Mouse (Mus musculus): ENCODE results near the gene Krtap4-9. TPM values are rescaled to one million over a fixed set of nuclear protein-coding genes. Genes with fewer than 3 reads are reported as not detected.

Gene Krtap4-9
- polyA plus RNA-seq, 1 experiment from 2014 or later: not detected

Other genes with a start within 250 kb of the Krtap4-9 start
- gene Krt40, start 242.0 kb upstream of the Krtap4-9 start, polyA plus RNA-seq (2016; fragmentation: Nextera tagmentation; extraction: Ambion mirVana): not detected in 2 replicates
- gene Krtap3-3, start 234.3 kb upstream of the Krtap4-9 start, polyA plus RNA-seq (2016; fragmentation: Nextera tagmentation; extraction: Ambion mirVana): not detected in 2 replicates
- gene Krtap3-2, start 228.3 kb upstream of the Krtap4-9 start, polyA plus RNA-seq (2016; fragmentation: Nextera tagmentation; extraction: Ambion mirVana): not detected in 2 replicates
- gene Gm11939, start 225.7 kb upstream of the Krtap4-9 start, polyA plus RNA-seq (2016; fragmentation: Nextera tagmentation; extraction: Ambion mirVana): not detected in 2 replicates
- not detected in 2 replicates for gene Krtap3-1, start 218.6 kb upstream of the Krtap4-9 start, polyA plus RNA-seq (2016; fragmentation: Nextera tagmentation; extraction: Ambion mirVana)
- gene Krtap1-5, start 204.2 kb upstream of the Krtap4-9 start, polyA plus RNA-seq (2016; fragmentation: Nextera tagmentation; extraction: Ambion mirVana): not detected in 2 replicates
- gene Krtap1-4, start 201.5 kb upstream of the Krtap4-9 start, polyA plus RNA-seq (2016; fragmentation: Nextera tagmentation; extraction: Ambion mirVana): not detected in 2 replicates
- not detected in 2 replicates for gene Krtap1-3, start 193.9 kb upstream of the Krtap4-9 start, polyA plus RNA-seq (2016; fragmentation: Nextera tagmentation; extraction: Ambion mirVana)
- not detected in 2 replicates for gene Krtap9-3, start 187.1 kb upstream of the Krtap4-9 start, polyA plus RNA-seq (2016; fragmentation: Nextera tagmentation; extraction: Ambion mirVana)
- gene Gm11938, start 181.9 kb upstream of the Krtap4-9 start, polyA plus RNA-seq (2016; fragmentation: Nextera tagmentation; extraction: Ambion mirVana): not detected in 2 replicates
- not detected in 2 replicates for gene Gm11937, start 175.0 kb upstream of the Krtap4-9 start, polyA plus RNA-seq (2016; fragmentation: Nextera tagmentation; extraction: Ambion mirVana)
- gene Krtap2-4, start 170.4 kb upstream of the Krtap4-9 start, polyA plus RNA-seq (2016; fragmentation: Nextera tagmentation; extraction: Ambion mirVana): not detected in 2 replicates
- gene Gm11562, start 164.8 kb upstream of the Krtap4-9 start, polyA plus RNA-seq (2016; fragmentation: Nextera tagmentation; extraction: Ambion mirVana): not detected in 2 replicates
- not detected in 2 replicates for gene Krtap4-1, start 157.0 kb upstream of the Krtap4-9 start, polyA plus RNA-seq (2016; fragmentation: Nextera tagmentation; extraction: Ambion mirVana)
- not detected in 2 replicates for gene Krtap4-2, start 150.1 kb upstream of the Krtap4-9 start, polyA plus RNA-seq (2016; fragmentation: Nextera tagmentation; extraction: Ambion mirVana)
- gene Krtap4-7, start 141.1 kb upstream of the Krtap4-9 start, polyA plus RNA-seq (2016; fragmentation: Nextera tagmentation; extraction: Ambion mirVana): not detected in 2 replicates
- gene Gm11555, start 135.0 kb upstream of the Krtap4-9 start, polyA plus RNA-seq (2016; fragmentation: Nextera tagmentation; extraction: Ambion mirVana): not detected in 2 replicates
- not detected in 2 replicates for gene Gm11563, start 126.2 kb upstream of the Krtap4-9 start, polyA plus RNA-seq (2016; fragmentation: Nextera tagmentation; extraction: Ambion mirVana)
- not detected in 2 replicates for gene Krtap4-6, start 119.2 kb upstream of the Krtap4-9 start, polyA plus RNA-seq (2016; fragmentation: Nextera tagmentation; extraction: Ambion mirVana)
- gene Gm14190, start 94.5 kb upstream of the Krtap4-9 start, polyA plus RNA-seq (2016; fragmentation: Nextera tagmentation; extraction: Ambion mirVana): not detected in 2 replicates
- gene Gm14180, start 50.9 kb upstream of the Krtap4-9 start, polyA plus RNA-seq (2016; fragmentation: Nextera tagmentation; extraction: Ambion mirVana): not detected in 2 replicates
- not detected in 2 replicates for gene Gm11595, start 12.3 kb upstream of the Krtap4-9 start, polyA plus RNA-seq (2016; fragmentation: Nextera tagmentation; extraction: Ambion mirVana)
- not detected in 2 replicates for gene Krtap4-8, start 4.5 kb upstream of the Krtap4-9 start, polyA plus RNA-seq (2016; fragmentation: Nextera tagmentation; extraction: Ambion mirVana)
- not detected in 2 replicates for gene Gm11596, start 8.3 kb downstream of the Krtap4-9 start, polyA plus RNA-seq (2016; fragmentation: Nextera tagmentation; extraction: Ambion mirVana)
- gene Gm11569, start 13.7 kb downstream of the Krtap4-9 start, polyA plus RNA-seq (2016; fragmentation: Nextera tagmentation; extraction: Ambion mirVana): not detected in 2 replicates
- gene Gm11554, start 19.2 kb downstream of the Krtap4-9 start, polyA plus RNA-seq (2016; fragmentation: Nextera tagmentation; extraction: Ambion mirVana): not detected in 2 replicates
- gene Krtap4-13, start 24.7 kb downstream of the Krtap4-9 start, polyA plus RNA-seq (2016; fragmentation: Nextera tagmentation; extraction: Ambion mirVana): not detected in 2 replicates
- gene Gm11564, start 30.5 kb downstream of the Krtap4-9 start, polyA plus RNA-seq (2016; fragmentation: Nextera tagmentation; extraction: Ambion mirVana): not detected in 2 replicates
- not detected in 2 replicates for gene 2300003K06Rik, start 52.9 kb downstream of the Krtap4-9 start, polyA plus RNA-seq (2016; fragmentation: Nextera tagmentation; extraction: Ambion mirVana)
- gene Krtap4-16, start 66.4 kb downstream of the Krtap4-9 start, polyA plus RNA-seq (2016; fragmentation: Nextera tagmentation; extraction: Ambion mirVana): not detected in 2 replicates
- not detected in 2 replicates for gene Gm11568, start 72.7 kb downstream of the Krtap4-9 start, polyA plus RNA-seq (2016; fragmentation: Nextera tagmentation; extraction: Ambion mirVana)
- gene Gm11559, start 79.3 kb downstream of the Krtap4-9 start, polyA plus RNA-seq (2016; fragmentation: Nextera tagmentation; extraction: Ambion mirVana): not detected in 2 replicates
- gene Krtap9-1, start 88.2 kb downstream of the Krtap4-9 start, polyA plus RNA-seq (2016; fragmentation: Nextera tagmentation; extraction: Ambion mirVana): not detected in 2 replicates
- not detected in 2 replicates for gene Gm11567, start 94.0 kb downstream of the Krtap4-9 start, polyA plus RNA-seq (2016; fragmentation: Nextera tagmentation; extraction: Ambion mirVana)
- not detected in 2 replicates for gene Krtap31-1, start 122.7 kb downstream of the Krtap4-9 start, polyA plus RNA-seq (2016; fragmentation: Nextera tagmentation; extraction: Ambion mirVana)
- gene Gm11565, start 129.6 kb downstream of the Krtap4-9 start, polyA plus RNA-seq (2016; fragmentation: Nextera tagmentation; extraction: Ambion mirVana): not detected in 2 replicates
- not detected in 2 replicates for gene Krtap31-2, start 151.1 kb downstream of the Krtap4-9 start, polyA plus RNA-seq (2016; fragmentation: Nextera tagmentation; extraction: Ambion mirVana)
- not detected in 2 replicates for gene Krtap9-5, start 163.3 kb downstream of the Krtap4-9 start, polyA plus RNA-seq (2016; fragmentation: Nextera tagmentation; extraction: Ambion mirVana)
- gene Krtap29-1, start 193.9 kb downstream of the Krtap4-9 start, polyA plus RNA-seq (2016; fragmentation: Nextera tagmentation; extraction: Ambion mirVana): not detected in 2 replicates
- gene Krtap16-1, start 201.4 kb downstream of the Krtap4-9 start, polyA plus RNA-seq (2016; fragmentation: Nextera tagmentation; extraction: Ambion mirVana): not detected in 2 replicates
- gene Krtap17-1, start 208.8 kb downstream of the Krtap4-9 start, polyA plus RNA-seq (2016; fragmentation: Nextera tagmentation; extraction: Ambion mirVana): not detected in 2 replicates
- gene Krt33a, start 231.0 kb downstream of the Krtap4-9 start, polyA plus RNA-seq (2016; fragmentation: Nextera tagmentation; extraction: Ambion mirVana): not detected in 2 replicates
- not detected in 2 replicates for gene Krt33b, start 244.7 kb downstream of the Krtap4-9 start, polyA plus RNA-seq (2016; fragmentation: Nextera tagmentation; extraction: Ambion mirVana)

All from forebrain, embryonic 12.5 days (tissue).